Mouse (Mus musculus): ENCODE measurements at regions not wholly inside any gene's neighbourhood (a gene's known extent, or its start where the extent isn't known, plus 50 kb on each side); places are given as distances from the start of the nearest gene placed in this dataset.
A peak's percentile ranks its signal among the peaks of the same experiment; 100 is the strongest.

DNA sequence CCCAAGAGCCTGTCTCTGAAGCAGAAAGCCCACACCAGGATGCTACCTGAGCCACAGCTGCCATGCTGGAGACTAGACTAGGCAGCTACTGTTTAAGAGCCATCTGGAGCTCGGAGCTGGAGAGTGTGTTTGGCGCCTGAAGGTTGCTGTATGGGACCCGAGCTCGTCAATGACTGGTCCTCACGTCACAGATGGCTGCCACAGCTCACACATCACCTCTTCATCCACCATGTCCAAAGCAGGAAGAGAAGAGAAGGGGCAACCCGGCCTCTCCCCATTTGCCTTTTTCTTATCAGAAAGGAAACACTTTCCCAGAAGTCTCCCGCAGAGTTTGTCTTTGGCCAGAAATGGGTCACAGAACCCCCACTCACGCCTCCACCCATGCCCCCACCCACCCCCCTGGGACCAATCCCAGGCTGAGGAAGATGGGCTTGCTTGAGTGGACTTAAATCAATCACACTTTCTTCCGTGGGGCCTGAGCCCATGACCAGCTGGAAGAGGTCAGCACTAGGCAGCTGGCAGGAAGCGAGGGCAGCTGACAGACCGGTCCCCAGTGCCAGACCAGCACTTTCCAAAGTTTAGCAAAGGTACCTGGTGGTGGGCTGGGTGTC lies 53.5 kb upstream of the Ptpn1 start:
- peaks cover 60% of the 10 kb centered on the region for H3K36me3 ChIP-seq (replicated peaks; ENCODE audit: low read length)
- H3K4me3 ChIP-seq (replicated peaks) = peak overlapping the region; percentile 86
- peaks cover 31% of the 10 kb centered on the region for H3K27me3 ChIP-seq (replicated peaks)
- peaks cover 80% of the 10 kb centered on the region for H3K4me1 ChIP-seq
- H3K9me3 ChIP-seq = peaks cover 19% of the 10 kb centered on the region
- no peak for TF ChIP-seq FLI1 (IDR thresholded peaks at IDR 0.05; ENCODE audit: low read length)
- TF ChIP-seq GATA1 (IDR thresholded peaks at IDR 0.05; ENCODE audit: borderline replicate concordance, low read length) = no peak

DNA sequence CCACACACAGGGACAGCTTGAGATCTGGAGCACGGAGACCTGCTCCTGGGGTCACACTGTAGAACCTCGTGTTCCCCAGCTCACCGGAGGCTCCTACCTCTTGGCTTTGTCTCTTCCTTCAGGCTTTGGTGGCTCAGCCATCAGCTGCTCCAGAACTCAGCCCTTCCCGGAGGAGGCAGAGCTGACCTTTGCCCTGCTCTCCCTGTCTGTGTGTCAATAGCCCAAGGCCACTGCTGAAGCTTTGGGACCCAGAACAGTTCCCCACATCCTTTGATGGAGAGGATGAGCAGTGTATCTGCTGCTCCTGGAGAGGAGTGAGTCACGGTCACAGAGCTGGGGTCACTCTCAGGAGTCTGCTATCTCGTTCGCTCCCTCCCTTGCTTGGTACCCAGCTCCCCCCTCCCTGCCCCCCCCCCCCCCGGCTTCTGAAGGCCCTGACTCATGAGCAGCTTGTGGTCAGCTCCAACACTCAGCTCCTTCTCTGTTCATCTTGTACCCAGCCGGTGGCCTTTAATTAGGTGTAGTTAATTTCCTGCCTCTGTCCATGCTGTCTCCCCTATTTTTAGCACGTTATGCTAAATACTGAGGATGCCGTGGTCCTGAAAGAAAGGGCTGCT lies 54.5 kb upstream of the Ptpn1 start:
- no peak for TF ChIP-seq FLI1 (IDR thresholded peaks at IDR 0.05; ENCODE audit: low read length)
- TF ChIP-seq GATA1 (IDR thresholded peaks at IDR 0.05; ENCODE audit: borderline replicate concordance, low read length) = no peak
- H3K27me3 ChIP-seq (replicated peaks) = peaks cover 33% of the 10 kb centered on the region

DNA sequence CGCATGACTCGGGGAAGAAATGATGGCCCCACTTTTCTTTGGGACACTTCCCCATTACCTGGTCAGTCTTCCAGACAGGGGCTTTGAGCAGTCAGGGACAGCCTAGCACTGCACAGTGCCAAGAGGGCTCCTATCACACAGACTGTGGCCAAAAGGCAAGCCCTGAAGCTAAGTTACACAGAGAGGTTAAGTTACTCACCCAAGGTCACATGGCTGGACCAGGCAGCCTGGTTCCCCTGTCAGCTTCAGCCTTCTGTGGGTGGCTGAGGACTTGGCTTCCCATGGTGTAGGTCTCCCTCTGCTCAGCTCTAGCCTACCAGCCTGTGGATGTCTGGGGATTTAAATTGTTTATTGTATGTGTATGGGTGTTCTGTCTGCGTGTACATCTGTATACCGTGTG lies 59.4 kb upstream of the Ptpn1 start:
- H3K4me3 ChIP-seq (replicated peaks) = no peak overlapping the region
- H3K4me1 ChIP-seq = peaks cover 91% of the 10 kb centered on the region
- peaks cover 73% of the 10 kb centered on the region for H3K36me3 ChIP-seq (replicated peaks; ENCODE audit: low read length)
- TF ChIP-seq FLI1 (IDR thresholded peaks at IDR 0.05; ENCODE audit: low read length) (no peak), GATA1 (IDR thresholded peaks at IDR 0.05; ENCODE audit: borderline replicate concordance, low read length) (no peak)
- H3K27me3 ChIP-seq (replicated peaks) = peaks cover 58% of the 10 kb centered on the region
- H3K9me3 ChIP-seq = no peaks in the 10 kb centered on the region

More for the DNA sequence above, 54.5 kb upstream of the Ptpn1 start:
- H3K4me3 ChIP-seq (replicated peaks) = peak overlapping the region; percentile 86
- H3K4me1 ChIP-seq = peaks cover 86% of the 10 kb centered on the region
- H3K36me3 ChIP-seq (replicated peaks; ENCODE audit: low read length) = peaks cover 59% of the 10 kb centered on the region
- peaks cover 14% of the 10 kb centered on the region for H3K9me3 ChIP-seq

DNA sequence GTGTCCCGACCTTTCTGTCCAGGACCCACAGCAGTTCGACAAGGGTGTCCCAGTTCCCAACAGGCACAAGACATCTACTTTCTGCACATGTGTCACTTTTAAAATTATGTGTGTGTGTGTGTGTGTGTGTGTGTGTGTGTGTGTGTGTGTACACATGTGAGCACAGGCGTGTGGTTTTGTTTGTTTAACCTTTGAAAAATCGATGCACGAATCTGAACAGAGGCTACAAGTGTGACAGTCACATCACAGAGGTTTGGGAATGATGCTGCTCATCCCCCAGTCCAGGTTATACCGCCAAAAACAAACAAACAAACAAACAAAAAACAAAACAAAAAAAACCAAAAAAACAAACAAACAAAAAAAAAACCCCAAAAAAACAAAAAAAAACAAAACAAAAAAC lies 61.7 kb upstream of the Ptpn1 start:
- no peak overlapping the region for H3K4me3 ChIP-seq (replicated peaks)
- TF ChIP-seq GATA1 (IDR thresholded peaks at IDR 0.05; ENCODE audit: borderline replicate concordance, low read length) (no peak), FLI1 (IDR thresholded peaks at IDR 0.05; ENCODE audit: low read length) (no peak)
- H3K4me1 ChIP-seq = peaks cover 92% of the 10 kb centered on the region
- H3K36me3 ChIP-seq (replicated peaks; ENCODE audit: low read length) = peaks cover 84% of the 10 kb centered on the region
- H3K27me3 ChIP-seq (replicated peaks) = peaks cover 67% of the 10 kb centered on the region
- no peaks in the 10 kb centered on the region for H3K9me3 ChIP-seq

DNA sequence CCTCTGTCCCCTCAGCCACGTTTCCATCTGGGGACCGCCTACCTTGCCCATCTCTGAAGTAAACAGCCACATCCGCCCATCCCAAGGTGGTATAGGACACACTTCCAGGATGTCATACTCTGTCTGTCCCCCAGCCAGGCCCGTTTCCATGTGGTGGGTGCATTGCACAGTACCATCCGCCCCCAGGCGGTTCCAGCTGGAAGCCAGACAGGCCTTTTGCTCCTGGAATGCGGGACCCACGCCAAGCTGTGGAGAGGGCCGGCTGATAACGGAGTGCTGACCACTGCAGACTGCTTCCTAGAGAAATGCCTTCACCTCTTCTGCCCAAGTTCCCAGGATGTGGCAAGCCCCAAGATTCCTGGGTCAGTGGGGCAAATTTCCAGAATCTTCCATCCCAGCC lies 65.1 kb upstream of the Ptpn1 start:
- peak overlapping the region; percentile 55 for H3K4me3 ChIP-seq (replicated peaks)
- peaks cover 87% of the 10 kb centered on the region for H3K36me3 ChIP-seq (replicated peaks; ENCODE audit: low read length)
- peaks cover 78% of the 10 kb centered on the region for H3K27me3 ChIP-seq (replicated peaks)
- H3K4me1 ChIP-seq = peaks cover 94% of the 10 kb centered on the region
- no peaks in the 10 kb centered on the region for H3K9me3 ChIP-seq
- TF ChIP-seq FLI1 (IDR thresholded peaks at IDR 0.05; ENCODE audit: low read length) (no peak), GATA1 (IDR thresholded peaks at IDR 0.05; ENCODE audit: borderline replicate concordance, low read length) (no peak)

DNA sequence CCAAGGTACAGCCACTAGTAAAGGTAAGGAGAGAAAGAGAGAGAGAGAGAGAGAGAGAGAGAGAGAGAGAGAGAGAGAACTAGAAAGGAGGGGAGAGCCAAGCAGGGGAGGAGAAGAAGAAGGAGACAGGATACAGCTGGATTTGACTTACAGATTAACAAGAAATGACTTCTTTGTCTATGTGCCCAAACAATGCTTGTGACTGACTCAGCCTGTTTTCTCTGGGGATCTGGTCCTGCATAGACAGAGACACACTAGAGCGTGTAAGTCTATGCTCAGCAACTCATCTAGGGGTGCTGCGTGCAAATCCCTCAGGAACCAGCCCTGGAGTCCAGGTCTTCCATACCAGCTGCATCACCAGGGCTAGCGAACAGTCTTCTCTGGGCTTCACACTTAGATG lies 66.3 kb upstream of the Ptpn1 start:
- Histone ChIP-seq H3K27me3 (replicated peaks) (peaks cover 78% of the 10 kb centered on the region), H3K36me3 (replicated peaks; ENCODE audit: low read length) (peaks cover 87% of the 10 kb centered on the region), H3K4me1 (peaks cover 94% of the 10 kb centered on the region), H3K4me3 (replicated peaks) (peak overlapping the region; percentile 6), H3K9me3 (no peaks in the 10 kb centered on the region)
- no peak for TF ChIP-seq FLI1 (IDR thresholded peaks at IDR 0.05; ENCODE audit: low read length)
- TF ChIP-seq GATA1 (IDR thresholded peaks at IDR 0.05; ENCODE audit: borderline replicate concordance, low read length) = no peak

DNA sequence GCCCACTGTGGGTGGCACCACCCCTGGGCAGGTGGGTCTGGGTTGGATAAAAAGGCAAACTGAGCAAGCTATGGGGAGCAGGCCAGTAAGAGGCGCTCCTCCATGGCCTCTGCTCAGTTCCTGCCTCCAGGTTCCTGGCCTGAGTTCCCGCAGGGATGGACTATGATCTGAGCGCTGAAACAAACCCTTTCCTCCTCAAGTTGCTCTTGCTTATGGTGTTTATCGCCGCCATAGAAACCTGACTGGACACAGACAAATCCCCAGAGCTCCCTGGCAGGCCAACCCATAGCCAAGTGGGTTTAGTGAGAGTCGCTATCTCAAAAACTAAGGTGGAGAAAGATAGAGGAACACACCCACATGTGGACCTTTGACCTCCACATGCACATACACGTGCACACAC lies 67.2 kb upstream of the Ptpn1 start:
- H3K4me1 ChIP-seq = peaks cover 98% of the 10 kb centered on the region
- H3K36me3 ChIP-seq (replicated peaks; ENCODE audit: low read length) = peaks cover 91% of the 10 kb centered on the region
- TF ChIP-seq FLI1 (IDR thresholded peaks at IDR 0.05; ENCODE audit: low read length) (no peak), GATA1 (IDR thresholded peaks at IDR 0.05; ENCODE audit: borderline replicate concordance, low read length) (no peak)
- no peaks in the 10 kb centered on the region for H3K9me3 ChIP-seq
- no peak overlapping the region for H3K4me3 ChIP-seq (replicated peaks)
- peaks cover 83% of the 10 kb centered on the region for H3K27me3 ChIP-seq (replicated peaks)

DNA sequence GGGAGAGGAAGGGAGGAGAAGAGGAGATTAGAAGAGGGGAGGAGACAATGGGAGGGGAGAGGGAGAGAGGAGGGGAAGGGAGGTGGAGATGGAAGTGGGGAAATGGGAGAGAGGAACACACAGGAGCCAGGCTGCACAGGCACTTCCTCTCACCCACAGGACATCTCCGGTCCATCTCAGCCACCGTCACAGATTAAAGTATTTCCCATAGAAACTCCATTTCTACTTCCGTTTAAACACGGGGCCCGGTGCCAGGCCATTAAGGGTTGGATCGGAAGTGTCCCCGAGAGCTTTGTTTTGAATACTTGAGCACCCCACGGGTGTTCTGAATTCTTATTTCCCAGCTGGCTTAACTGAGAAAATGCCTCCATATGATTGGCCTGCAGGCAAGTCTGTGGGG lies 67.6 kb upstream of the Ptpn1 start:
- Histone ChIP-seq H3K4me3 (replicated peaks) (peak overlapping the region; percentile 62), H3K36me3 (replicated peaks; ENCODE audit: low read length) (peaks cover 91% of the 10 kb centered on the region), H3K27me3 (replicated peaks) (peaks cover 82% of the 10 kb centered on the region), H3K9me3 (no peaks in the 10 kb centered on the region), H3K4me1 (peaks cover 98% of the 10 kb centered on the region)
- TF ChIP-seq GATA1 (IDR thresholded peaks at IDR 0.05; ENCODE audit: borderline replicate concordance, low read length) (no peak), FLI1 (IDR thresholded peaks at IDR 0.05; ENCODE audit: low read length) (no peak)

DNA sequence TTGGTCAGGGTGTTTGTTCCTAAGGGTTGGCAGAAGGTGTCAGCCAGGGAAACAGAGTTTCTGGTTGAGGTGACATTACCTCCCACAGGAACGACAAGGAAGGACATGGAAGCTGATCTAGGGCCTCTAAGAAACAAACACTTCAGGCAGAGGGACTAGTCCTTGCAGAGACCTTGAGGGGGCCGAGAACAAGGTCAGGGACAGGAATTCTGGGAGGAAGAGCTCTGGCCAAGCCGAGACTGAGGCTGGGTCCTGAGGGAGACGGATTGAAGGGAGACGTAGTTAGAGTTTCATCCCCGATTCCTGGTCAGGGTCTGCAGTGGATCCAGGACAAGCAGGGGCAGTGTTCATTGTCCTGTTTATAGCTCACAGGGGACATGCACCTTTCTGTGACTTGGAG lies 68.2 kb upstream of the Ptpn1 start:
- peaks cover 82% of the 10 kb centered on the region for H3K27me3 ChIP-seq (replicated peaks)
- peaks cover 91% of the 10 kb centered on the region for H3K36me3 ChIP-seq (replicated peaks; ENCODE audit: low read length)
- peaks cover 98% of the 10 kb centered on the region for H3K4me1 ChIP-seq
- TF ChIP-seq FLI1 (IDR thresholded peaks at IDR 0.05; ENCODE audit: low read length) (no peak), GATA1 (IDR thresholded peaks at IDR 0.05; ENCODE audit: borderline replicate concordance, low read length) (no peak)
- no peaks in the 10 kb centered on the region for H3K9me3 ChIP-seq
- H3K4me3 ChIP-seq (replicated peaks) = no peak overlapping the region

DNA sequence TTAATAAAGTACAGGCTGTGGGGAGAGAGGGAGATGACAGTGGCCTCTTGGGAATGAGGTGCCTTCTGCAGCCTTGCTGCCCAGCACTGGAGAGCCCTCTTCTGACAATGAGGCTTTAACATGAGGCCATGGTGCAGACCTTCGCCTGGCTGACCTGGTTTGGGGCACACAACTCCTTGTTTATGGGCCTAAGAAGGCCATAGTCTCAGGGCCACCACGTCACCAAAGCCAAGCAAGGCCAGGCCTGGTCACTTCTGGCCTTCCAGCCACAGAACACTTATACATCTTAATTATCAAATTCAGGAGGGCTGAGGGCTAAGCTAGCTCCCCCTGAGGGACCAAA lies 70.7 kb upstream of the Ptpn1 start:
- H3K36me3 ChIP-seq (replicated peaks; ENCODE audit: low read length) = peaks cover 93% of the 10 kb centered on the region
- H3K27me3 ChIP-seq (replicated peaks) = peaks cover 96% of the 10 kb centered on the region
- H3K4me3 ChIP-seq (replicated peaks) = no peak overlapping the region
- peaks cover 95% of the 10 kb centered on the region for H3K4me1 ChIP-seq
- H3K9me3 ChIP-seq = no peaks in the 10 kb centered on the region
- TF ChIP-seq FLI1 (IDR thresholded peaks at IDR 0.05; ENCODE audit: low read length) (no peak), GATA1 (IDR thresholded peaks at IDR 0.05; ENCODE audit: borderline replicate concordance, low read length) (no peak)

Data from megakaryocyte, embryonic 14.5 days (primary cell).